ENCODE assay signal across 27 mouse cellular contexts in the genomic region with DNA sequence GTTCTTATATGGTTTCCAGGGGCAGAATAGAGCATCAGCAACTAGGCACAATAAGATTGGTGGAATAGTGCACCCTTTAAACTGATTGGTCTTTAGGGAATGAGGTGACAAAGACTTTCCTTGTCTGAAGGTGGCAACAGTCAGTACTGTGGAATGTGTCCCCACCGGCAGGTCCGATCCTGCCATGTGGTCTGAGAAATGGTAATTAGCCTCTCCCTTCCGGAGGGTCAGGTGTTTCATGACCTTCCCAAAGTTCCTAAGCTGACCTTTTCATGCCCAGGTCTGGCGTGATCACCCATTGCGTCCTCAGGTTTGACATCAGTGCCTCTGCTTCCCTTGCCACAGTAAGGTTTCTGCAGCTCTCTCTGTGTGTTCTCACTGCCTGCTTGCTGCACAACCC.
DNase-seq lines count a peak whose midpoint lies in the region; ATAC-seq and TF ChIP-seq lines count a peak whose summit lies in the region.
"Had no signal": no experiment of that assay in that cellular context is flagged by ENCODE, and none has a peak within 500 bp of the region (broad histone marks: within the 10 kb centered on the region; RNA-seq: fewer than 3 reads in every experiment).

No protein-coding gene starts in this region.

- peak overlapping the region; percentile 86; the same call in 1 of the 2 replicates for H3K27ac ChIP-seq in hindbrain, embryonic 15.5 days (replicated peaks)
- H3K27ac ChIP-seq in hindbrain, embryonic 14.5 days = no peak overlapping the region
- H3K27ac ChIP-seq in neural tube, embryonic 15.5 days (replicated peaks) = peak overlapping the region; percentile 82; the same call in 1 of the 2 replicates
- H3K27ac ChIP-seq in forebrain, embryonic 14.5 days (ENCODE audit: low read depth, low read length) = no peak overlapping the region
- no peak overlapping the region for H3K27ac ChIP-seq in heart, adult 2 months
- H3K27ac ChIP-seq: forebrain, embryonic 10.5 days; gastrocnemius, adult 2 months; intestine, embryonic 15.5 days had no signal

- no peak overlapping the region for H3K4me2 ChIP-seq in hindbrain, embryonic 15.5 days
- H3K4me2 ChIP-seq in hindbrain, embryonic 14.5 days (replicated peaks) = no peak overlapping the region
- H3K4me2 ChIP-seq in neural tube, embryonic 15.5 days = no peak overlapping the region
- H3K4me2 ChIP-seq in forebrain, embryonic 14.5 days (ENCODE audit: low read length) = no peak overlapping the region
- H3K4me2 ChIP-seq: forebrain, embryonic 13.5 days; heart, embryonic 11.5 days; hindbrain, embryonic 12.5 days; intestine, embryonic 15.5 days had no signal

- TF ChIP-seq CTCF in E14TG2a.4 (conservative IDR thresholded peaks at IDR 0.05; ENCODE audit: low read length) = no peak
- TF ChIP-seq CTCF in heart, adult 2 months (IDR thresholded peaks at IDR 0.05) = no peak

- 80% methylated on average over 5 of the region's 5 CpGs for WGBS in hindbrain, embryonic 15.5 days
- 78% methylated on average over 5 of the region's 5 CpGs for WGBS in hindbrain, embryonic 14.5 days
- 77% methylated on average over 5 of the region's 5 CpGs for WGBS in neural tube, embryonic 15.5 days
- WGBS in forebrain, embryonic 14.5 days = 89% methylated on average over 5 of the region's 5 CpGs
- 88% methylated on average over 5 of the region's 5 CpGs for WGBS in heart, adult 2 months

- H3K79me2 ChIP-seq in heart, adult 2 months (replicated peaks; ENCODE audit: control insufficient read depth, insufficient read depth, low read length) = no peaks in the 10 kb centered on the region

- no peak for TF ChIP-seq POLR2A in heart, adult 2 months (IDR thresholded peaks at IDR 0.05; ENCODE audit: insufficient read depth, low read depth, low read length)

- H3K27me3 ChIP-seq in hindbrain, embryonic 15.5 days = no peaks in the 10 kb centered on the region
- H3K27me3 ChIP-seq in hindbrain, embryonic 14.5 days (ENCODE audit: control insufficient read depth, insufficient read depth, low read length) = no peaks in the 10 kb centered on the region
- H3K27me3 ChIP-seq in E14TG2a.4 (ENCODE audit: insufficient read depth, low read length) = no peaks in the 10 kb centered on the region; the same call in 1 of the 2 replicates
- no peaks in the 10 kb centered on the region for H3K27me3 ChIP-seq in neural tube, embryonic 15.5 days (replicated peaks)
- no peaks in the 10 kb centered on the region for H3K27me3 ChIP-seq in forebrain, embryonic 14.5 days (replicated peaks; ENCODE audit: control insufficient read depth, insufficient read depth, low read length)
- no peaks in the 10 kb centered on the region for H3K27me3 ChIP-seq in heart, adult 2 months (ENCODE audit: control insufficient read depth, insufficient read depth, low read length)
- H3K27me3 ChIP-seq: CH12.LX; forebrain, embryonic 13.5 days; hindbrain, embryonic 12.5 days; intestine, embryonic 15.5 days; Patski had no signal

- no peaks in the 10 kb centered on the region for H3K9me3 ChIP-seq in hindbrain, embryonic 15.5 days
- H3K9me3 ChIP-seq in hindbrain, embryonic 14.5 days (ENCODE audit: control insufficient read depth, low read length) = no peaks in the 10 kb centered on the region
- peaks cover 6% of the 10 kb centered on the region for H3K9me3 ChIP-seq in E14TG2a.4 (ENCODE audit: low read length)
- H3K9me3 ChIP-seq in neural tube, embryonic 15.5 days (replicated peaks) = no peaks in the 10 kb centered on the region
- no peaks in the 10 kb centered on the region for H3K9me3 ChIP-seq in forebrain, embryonic 14.5 days (replicated peaks; ENCODE audit: control insufficient read depth, low read length)
- H3K9me3 ChIP-seq: forebrain, embryonic 10.5 days; forebrain, embryonic 13.5 days; G1E; hindbrain, embryonic 12.5 days; intestine, embryonic 15.5 days had no signal

- ATAC-seq in hindbrain, embryonic 15.5 days (ENCODE audit: low FRiP score, low read depth) = no peak
- no peak for ATAC-seq in hindbrain, embryonic 14.5 days (ENCODE audit: low FRiP score)
- ATAC-seq in neural tube, embryonic 15.5 days (ENCODE audit: low FRiP score) = no peak
- ATAC-seq in forebrain, embryonic 14.5 days = no peak
- ATAC-seq: activated CD4-positive, CD25-positive, alpha-beta regulatory T cell, adult 4 months; forebrain, embryonic 13.5 days; forebrain, postnatal 0 days; intestine, embryonic 15.5 days; Patski had no signal

- H3K36me3 ChIP-seq in hindbrain, embryonic 15.5 days = no peaks in the 10 kb centered on the region
- H3K36me3 ChIP-seq in hindbrain, embryonic 14.5 days (replicated peaks; ENCODE audit: control insufficient read depth, insufficient read depth) = no peaks in the 10 kb centered on the region
- no peaks in the 10 kb centered on the region for H3K36me3 ChIP-seq in E14TG2a.4 (ENCODE audit: insufficient read depth, low read length)
- no peaks in the 10 kb centered on the region for H3K36me3 ChIP-seq in neural tube, embryonic 15.5 days
- H3K36me3 ChIP-seq in forebrain, embryonic 14.5 days (ENCODE audit: control insufficient read depth, insufficient read depth, low read length) = no peaks in the 10 kb centered on the region
- H3K36me3 ChIP-seq in heart, adult 2 months (ENCODE audit: control insufficient read depth, insufficient read depth, low read length) = no peaks in the 10 kb centered on the region
- H3K36me3 ChIP-seq: hindbrain, embryonic 12.5 days; intestine, embryonic 15.5 days had no signal

- TF ChIP-seq EP300 in heart, adult 2 months (IDR thresholded peaks at IDR 0.05; ENCODE audit: insufficient read depth, low read depth, low read length) = no peak

- no peak overlapping the region for H3K9ac ChIP-seq in hindbrain, embryonic 15.5 days
- no peak overlapping the region for H3K9ac ChIP-seq in hindbrain, embryonic 14.5 days
- no peak overlapping the region for H3K9ac ChIP-seq in neural tube, embryonic 15.5 days (replicated peaks)
- H3K9ac ChIP-seq in forebrain, embryonic 14.5 days (ENCODE audit: low read length) = no peak overlapping the region
- H3K9ac ChIP-seq in heart, adult 2 months (ENCODE audit: low read depth, low read length) = no peak overlapping the region
- H3K9ac ChIP-seq: forebrain, embryonic 13.5 days; forebrain, postnatal 0 days; hindbrain, embryonic 12.5 days; intestine, embryonic 15.5 days had no signal

- H3K4me1 ChIP-seq in hindbrain, embryonic 15.5 days (replicated peaks) = peaks cover 95% of the 10 kb centered on the region
- H3K4me1 ChIP-seq in hindbrain, embryonic 14.5 days (replicated peaks; ENCODE audit: control insufficient read depth, insufficient read depth, low read length) = peaks cover 78% of the 10 kb centered on the region
- H3K4me1 ChIP-seq in E14TG2a.4 (replicated peaks; ENCODE audit: low read depth, low read length) = peaks cover 51% of the 10 kb centered on the region
- peaks cover 92% of the 10 kb centered on the region for H3K4me1 ChIP-seq in neural tube, embryonic 15.5 days
- peaks cover 61% of the 10 kb centered on the region for H3K4me1 ChIP-seq in forebrain, embryonic 14.5 days (ENCODE audit: control insufficient read depth, insufficient read depth, low read length)
- peaks cover 35% of the 10 kb centered on the region for H3K4me1 ChIP-seq in heart, adult 2 months (ENCODE audit: control insufficient read depth, insufficient read depth, low read length)

- intact Hi-C loops in heart, adult 2 months (cut with DNase I) = loop anchor here (5.0 kb wide), 2 partner anchors 41 to 131 kb away; no protein-coding TSS in a partner anchor

- H3K4me3 ChIP-seq in hindbrain, embryonic 15.5 days = no peak overlapping the region
- no peak overlapping the region for H3K4me3 ChIP-seq in hindbrain, embryonic 14.5 days (replicated peaks; ENCODE audit: low read length)
- peak overlapping the region; percentile 14; the same call in 1 of the 2 replicates for H3K4me3 ChIP-seq in E14TG2a.4 (replicated peaks; ENCODE audit: low read length)
- no peak overlapping the region for H3K4me3 ChIP-seq in neural tube, embryonic 15.5 days (replicated peaks)
- no peak overlapping the region for H3K4me3 ChIP-seq in forebrain, embryonic 14.5 days (ENCODE audit: low read depth, low read length)
- no peak overlapping the region for H3K4me3 ChIP-seq in heart, adult 2 months
- H3K4me3 ChIP-seq: forebrain, embryonic 10.5 days; forebrain, embryonic 13.5 days; gastrocnemius, adult 2 months; hindbrain, embryonic 12.5 days; intestine, embryonic 15.5 days had no signal

- DNase-seq in hindbrain, embryonic 14.5 days (ENCODE audit: low spot score) = no peak
- peak; percentile 62 for DNase-seq in ES-CJ7 (ENCODE audit: low read depth, low spot score)
- DNase-seq in forebrain, embryonic 14.5 days (ENCODE audit: low spot score) = no peak
- no peak for DNase-seq in heart, adult 2 months
- DNase-seq: adrenal gland, adult 8-10 months; adrenal gland, postnatal 25 days; B cell, adult 2 months; cerebellum, adult 11-12 months; cerebellum, adult 8-10 months; cerebellum, postnatal 10 days; cerebellum, postnatal 36 days; forebrain, postnatal 0 days; gastrocnemius, adult 2 months; gastrocnemius, postnatal 25 days; kidney, adult 11 months had no signal

Comparison
In these comparisons a context has a peak if more than half of its experiments do, and no peak if none do; other contexts are left out.
1. H3K27ac ChIP-seq: peak in hindbrain, embryonic 15.5 days (single experiment) and neural tube, embryonic 15.5 days (single experiment); none in hindbrain, embryonic 14.5 days (single experiment), forebrain, embryonic 14.5 days (single experiment) and heart, adult 2 months (single experiment).